Mouse (Mus musculus): ENCODE results near the gene Mgme1. TPM values are rescaled to one million over a fixed set of nuclear protein-coding genes. Genes with fewer than 3 reads are reported as not detected.

Gene Mgme1
- total and polyA plus RNA-seq, 3 experiments: 16.8 to 20.3 TPM; not detected in 1

GRCm38 (mm10) chr2:144329451-144329850 lies 59.0 kb downstream of the Mgme1 start:
- Histone ChIP-seq H3K9ac (ENCODE audit: control insufficient read depth, low read depth, low read length, poor library complexity, severe bottlenecking) (no peak overlapping the region), H3K36me3 (ENCODE audit: control insufficient read depth in 1 of 2, insufficient read depth in 2 of 2, low read length in 2 of 2) (no peaks in the 10 kb centered on the region), H3K27me3 (ENCODE audit: control insufficient read depth in 1 of 2, insufficient read depth in 2 of 2, low read length in 2 of 2) (peaks cover 0 to 2% of the 10 kb centered on the region in 2 experiments; a peak in 2 of 4 replicates), H3K79me2 (ENCODE audit: control insufficient read depth, insufficient read depth, low read length, poor library complexity) (no peaks in the 10 kb centered on the region), H3K4me3 (ENCODE audit: control insufficient read depth in 1 of 2, insufficient read depth in 1 of 2, low read depth in 2 of 2, low read length in 2 of 2) (no peak overlapping the region), H3K27ac (ENCODE audit: control insufficient read depth, low read depth, low read length) (no peak overlapping the region), H3K4me1 (ENCODE audit: control insufficient read depth in 1 of 2, insufficient read depth in 2 of 2, low read length in 2 of 2) (no peaks in the 10 kb centered on the region), H3K9me3 (replicated peaks; ENCODE audit: insufficient read depth, low read length) (no peaks in the 10 kb centered on the region)
- no peak for DNase-seq (ENCODE audit: low read depth, low spot score)
- no peak for TF ChIP-seq POLR2AphosphoS5 (IDR thresholded peaks at IDR 0.05; ENCODE audit: borderline replicate concordance, low read depth, low read length)
- TF ChIP-seq UBTF (IDR thresholded peaks at IDR 0.05; ENCODE audit: borderline replicate concordance, insufficient read depth, low read depth, low read length): no peak
- TF ChIP-seq NELFE (IDR thresholded peaks at IDR 0.05; ENCODE audit: low read depth, low read length): no peak
- no peak for TF ChIP-seq MAZ (IDR thresholded peaks at IDR 0.05; ENCODE audit: low read depth, low read length)
- TF ChIP-seq NRF1 (IDR thresholded peaks at IDR 0.05; ENCODE audit: insufficient read depth, low read depth, low read length, poor library complexity, severe bottlenecking): no peak

GRCm38 (mm10) chr2:144329937-144330336 lies 59.5 kb downstream of the Mgme1 start:
- H3K4me1 ChIP-seq (ENCODE audit: control insufficient read depth in 1 of 2, insufficient read depth in 2 of 2, low read length in 2 of 2): no peaks in the 10 kb centered on the region
- H3K4me3 ChIP-seq (ENCODE audit: control insufficient read depth in 1 of 2, insufficient read depth in 1 of 2, low read depth in 2 of 2, low read length in 2 of 2): no peak overlapping the region
- H3K9ac ChIP-seq (ENCODE audit: control insufficient read depth, low read depth, low read length, poor library complexity, severe bottlenecking): no peak overlapping the region
- no peak overlapping the region for H3K27ac ChIP-seq (ENCODE audit: control insufficient read depth, low read depth, low read length)
- TF ChIP-seq EP300 (IDR thresholded peaks at IDR 0.05; ENCODE audit: low read depth in 1 of 2, low read length in 2 of 2) (no peak), ZMIZ1 (IDR thresholded peaks at IDR 0.05; ENCODE audit: low read depth, low read length) (no peak), TBP (IDR thresholded peaks at IDR 0.05; ENCODE audit: low read depth, low read length) (no peak), JUND (IDR thresholded peaks at IDR 0.05; ENCODE audit: low read depth, low read length) (no peak), GABPA (IDR thresholded peaks at IDR 0.05; ENCODE audit: low read depth, low read length) (no peak), ZC3H11A (IDR thresholded peaks at IDR 0.05; ENCODE audit: low read depth, low read length) (no peak), NRF1 (IDR thresholded peaks at IDR 0.05; ENCODE audit: insufficient read depth, low read depth, low read length, poor library complexity, severe bottlenecking) (no peak), ZKSCAN1 (IDR thresholded peaks at IDR 0.05; ENCODE audit: low read depth, low read length) (no peak), GATA1 (IDR thresholded peaks at IDR 0.05; ENCODE audit: low read depth, low read length) (no peak), MYB (IDR thresholded peaks at IDR 0.05; ENCODE audit: low read depth, low read length) (no peak), UBTF (IDR thresholded peaks at IDR 0.05; ENCODE audit: borderline replicate concordance, insufficient read depth, low read depth, low read length) (no peak), KAT2A (conservative IDR thresholded peaks at IDR 0.05; ENCODE audit: low read depth, low read length) (no peak), CTCF (IDR thresholded peaks at IDR 0.05 in 2 of 3, conservative IDR thresholded peaks at IDR 0.05 in 1 of 3; ENCODE audit: control insufficient read depth in 1 of 3, insufficient read depth in 1 of 3, low read depth in 2 of 3, low read length in 3 of 3, poor library complexity in 1 of 3, severe bottlenecking in 1 of 3) (no peak), BHLHE40 (IDR thresholded peaks at IDR 0.05; ENCODE audit: borderline replicate concordance, low read depth, low read length) (no peak), POLR2A (IDR thresholded peaks at IDR 0.05; ENCODE audit: control insufficient read depth in 1 of 2, insufficient read depth in 1 of 2, low read depth in 1 of 2, low read length in 2 of 2, poor library complexity in 1 of 2) (no peak), USF2 (IDR thresholded peaks at IDR 0.05; ENCODE audit: borderline replicate concordance in 1 of 2, insufficient read depth in 1 of 2, low read depth in 1 of 2, low read length in 2 of 2) (no peak), POLR2AphosphoS2 (IDR thresholded peaks at IDR 0.05; ENCODE audit: low read length) (no peak)
- no peaks in the 10 kb centered on the region for H3K79me2 ChIP-seq (ENCODE audit: control insufficient read depth, insufficient read depth, low read length, poor library complexity)
- H3K27me3 ChIP-seq (ENCODE audit: control insufficient read depth in 1 of 2, insufficient read depth in 2 of 2, low read length in 2 of 2): peaks cover 0 to 2% of the 10 kb centered on the region in 2 experiments; a peak in 2 of 4 replicates
- DNase-seq (ENCODE audit: low read depth, low spot score): no peak
- H3K9me3 ChIP-seq (replicated peaks; ENCODE audit: insufficient read depth, low read length): no peaks in the 10 kb centered on the region
- H3K36me3 ChIP-seq (ENCODE audit: control insufficient read depth in 1 of 2, insufficient read depth in 2 of 2, low read length in 2 of 2): no peaks in the 10 kb centered on the region

All from MEL (cell line).